Mouse (Mus musculus): ENCODE measurements around the gene Dph2. TPM values are rescaled to one million over a fixed set of nuclear protein-coding genes. Genes with fewer than 3 reads are reported as not detected.

Gene Dph2
- polyA plus RNA-seq, 1 experiment, result 8.0 TPM

DNA sequence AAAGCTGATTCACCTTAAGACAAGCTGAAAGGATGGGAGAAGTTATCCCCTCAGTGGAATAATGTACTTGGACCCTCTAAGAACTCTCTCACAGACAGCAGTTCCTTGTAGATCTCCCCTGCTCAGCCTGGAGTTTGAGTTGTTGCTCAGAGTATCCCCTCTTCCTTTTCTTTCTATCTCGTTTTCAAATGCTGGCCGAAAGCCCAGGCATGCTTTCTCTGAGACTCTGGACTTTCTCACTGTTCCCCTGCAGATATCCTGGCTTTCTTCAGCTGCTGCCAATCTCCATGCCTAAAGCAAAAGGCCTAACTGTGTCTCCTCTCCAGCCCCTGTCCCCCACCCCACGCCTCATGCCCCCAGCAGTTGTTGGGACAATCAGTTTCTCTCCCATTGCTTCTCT lies 26.4 kb upstream of the Dph2 start:
- no peak overlapping the region for H3K9ac ChIP-seq (ENCODE audit: low read depth, poor library complexity, severe bottlenecking)
- H3K36me3 ChIP-seq (ENCODE audit: control insufficient read depth, insufficient read depth, low read length, poor library complexity, severe bottlenecking), result no peaks in the 10 kb centered on the region
- H3K4me3 ChIP-seq (ENCODE audit: low read depth, low read length), result no peak overlapping the region
- H3K4me1 ChIP-seq (ENCODE audit: control insufficient read depth, insufficient read depth, low read length), result no peaks in the 10 kb centered on the region
- H3K27ac ChIP-seq (ENCODE audit: insufficient read depth, low read length), result no peak overlapping the region
- no peak for TF ChIP-seq EP300 (IDR thresholded peaks at IDR 0.05; ENCODE audit: insufficient read depth, low read depth, low read length)
- no peak for TF ChIP-seq CTCF (IDR thresholded peaks at IDR 0.05; ENCODE audit: low read depth, low read length)
- no peak for TF ChIP-seq POLR2A (IDR thresholded peaks at IDR 0.05; ENCODE audit: insufficient read depth, low read length)
- no peaks in the 10 kb centered on the region for H3K9me3 ChIP-seq (replicated peaks; ENCODE audit: control insufficient read depth, insufficient read depth, low read length, poor library complexity, severe bottlenecking)
- H3K27me3 ChIP-seq (ENCODE audit: control insufficient read depth, insufficient read depth, low read length, poor library complexity, severe bottlenecking), result no peaks in the 10 kb centered on the region

DNA sequence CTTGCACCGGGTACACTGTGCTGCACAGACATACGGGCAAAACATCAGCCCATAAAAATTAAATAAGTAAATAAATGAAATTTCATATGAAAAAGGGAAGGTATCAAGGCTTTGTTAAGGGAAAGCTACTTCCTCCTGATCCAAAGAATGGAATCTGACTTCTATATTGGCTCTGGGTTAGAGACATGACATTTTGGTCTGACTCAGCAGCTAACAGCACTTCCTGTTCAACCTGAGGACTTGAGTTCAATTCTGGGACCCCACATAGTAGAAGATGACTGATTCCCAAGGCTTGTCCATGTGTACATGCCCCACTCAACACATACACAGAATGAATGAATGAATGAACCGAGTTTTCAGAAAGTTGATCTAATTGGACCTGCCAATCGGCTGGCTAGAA lies 26.0 kb upstream of the Dph2 start:
- TF ChIP-seq EP300 (IDR thresholded peaks at IDR 0.05; ENCODE audit: insufficient read depth, low read depth, low read length) (no peak), POLR2A (IDR thresholded peaks at IDR 0.05; ENCODE audit: insufficient read depth, low read length) (no peak), CTCF (IDR thresholded peaks at IDR 0.05; ENCODE audit: low read depth, low read length) (no peak)
- H3K27me3 ChIP-seq (ENCODE audit: control insufficient read depth, insufficient read depth, low read length, poor library complexity, severe bottlenecking), result no peaks in the 10 kb centered on the region
- H3K36me3 ChIP-seq (ENCODE audit: control insufficient read depth, insufficient read depth, low read length, poor library complexity, severe bottlenecking), result no peaks in the 10 kb centered on the region

DNA sequence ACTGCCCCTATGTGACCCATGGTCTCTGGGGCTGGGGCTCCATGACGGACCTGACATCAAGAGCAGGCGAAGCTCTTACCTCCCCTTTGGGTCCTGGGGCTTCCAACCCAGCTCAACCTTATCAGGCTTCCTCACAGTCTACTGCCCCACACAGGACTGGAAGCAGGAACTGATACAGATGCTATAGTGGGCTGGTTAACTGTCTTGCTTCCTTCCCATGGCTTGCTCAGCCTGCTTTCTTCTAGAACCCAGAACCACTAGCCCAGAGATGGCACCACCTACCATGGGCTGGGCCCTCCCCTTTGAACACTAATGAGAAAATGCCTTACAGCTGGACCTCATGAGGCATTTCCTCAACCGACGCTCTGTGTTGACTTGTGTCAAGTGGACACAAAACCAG lies 25.6 kb upstream of the Dph2 start:
- H3K4me1 ChIP-seq (ENCODE audit: control insufficient read depth, insufficient read depth, low read length), result peaks cover 2% of the 10 kb centered on the region
- no peaks in the 10 kb centered on the region for H3K36me3 ChIP-seq (ENCODE audit: control insufficient read depth, insufficient read depth, low read length, poor library complexity, severe bottlenecking)
- H3K27ac ChIP-seq (ENCODE audit: insufficient read depth, low read length), result no peak overlapping the region
- no peak overlapping the region for H3K9ac ChIP-seq (ENCODE audit: low read depth, poor library complexity, severe bottlenecking)
- no peaks in the 10 kb centered on the region for H3K27me3 ChIP-seq (ENCODE audit: control insufficient read depth, insufficient read depth, low read length, poor library complexity, severe bottlenecking)
- H3K9me3 ChIP-seq (replicated peaks; ENCODE audit: control insufficient read depth, insufficient read depth, low read length, poor library complexity, severe bottlenecking), result no peaks in the 10 kb centered on the region
- H3K4me3 ChIP-seq (ENCODE audit: low read depth, low read length), result no peak overlapping the region
- TF ChIP-seq EP300 (IDR thresholded peaks at IDR 0.05; ENCODE audit: insufficient read depth, low read depth, low read length), result no peak
- TF ChIP-seq CTCF (IDR thresholded peaks at IDR 0.05; ENCODE audit: low read depth, low read length), result no peak
- no peak for TF ChIP-seq POLR2A (IDR thresholded peaks at IDR 0.05; ENCODE audit: insufficient read depth, low read length)

More for the DNA sequence above, 26.0 kb upstream of the Dph2 start:
- H3K27ac ChIP-seq (ENCODE audit: insufficient read depth, low read length), result no peak overlapping the region
- peaks cover 2% of the 10 kb centered on the region for H3K4me1 ChIP-seq (ENCODE audit: control insufficient read depth, insufficient read depth, low read length)
- H3K4me3 ChIP-seq (ENCODE audit: low read depth, low read length), result no peak overlapping the region
- H3K9me3 ChIP-seq (replicated peaks; ENCODE audit: control insufficient read depth, insufficient read depth, low read length, poor library complexity, severe bottlenecking), result no peaks in the 10 kb centered on the region
- H3K9ac ChIP-seq (ENCODE audit: low read depth, poor library complexity, severe bottlenecking), result no peak overlapping the region

DNA sequence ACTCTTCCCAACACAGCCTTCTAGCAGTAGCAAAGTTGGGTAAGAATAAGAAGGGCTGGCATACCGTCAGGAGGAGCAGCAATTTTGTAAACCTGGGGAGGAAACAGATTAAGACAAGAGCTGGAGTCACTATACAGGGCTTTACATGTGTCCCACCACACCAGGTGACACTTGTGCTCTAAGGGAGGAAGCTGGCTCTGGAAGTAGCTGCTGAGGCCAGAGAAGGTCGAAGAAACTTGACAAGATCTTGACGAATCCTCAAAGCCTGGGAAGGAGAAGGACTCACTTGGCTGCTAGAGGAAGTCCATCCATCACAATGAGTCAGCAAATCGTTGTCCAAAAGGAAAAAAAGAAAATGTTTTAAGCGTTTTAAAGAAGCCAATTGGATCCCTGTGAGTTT lies 24.6 kb upstream of the Dph2 start:
- no peak overlapping the region for H3K4me3 ChIP-seq (ENCODE audit: low read depth, low read length)
- TF ChIP-seq POLR2A (IDR thresholded peaks at IDR 0.05; ENCODE audit: insufficient read depth, low read length) (no peak), EP300 (IDR thresholded peaks at IDR 0.05; ENCODE audit: insufficient read depth, low read depth, low read length) (no peak), CTCF (IDR thresholded peaks at IDR 0.05; ENCODE audit: low read depth, low read length) (no peak)
- peaks cover 2% of the 10 kb centered on the region for H3K4me1 ChIP-seq (ENCODE audit: control insufficient read depth, insufficient read depth, low read length)

DNA sequence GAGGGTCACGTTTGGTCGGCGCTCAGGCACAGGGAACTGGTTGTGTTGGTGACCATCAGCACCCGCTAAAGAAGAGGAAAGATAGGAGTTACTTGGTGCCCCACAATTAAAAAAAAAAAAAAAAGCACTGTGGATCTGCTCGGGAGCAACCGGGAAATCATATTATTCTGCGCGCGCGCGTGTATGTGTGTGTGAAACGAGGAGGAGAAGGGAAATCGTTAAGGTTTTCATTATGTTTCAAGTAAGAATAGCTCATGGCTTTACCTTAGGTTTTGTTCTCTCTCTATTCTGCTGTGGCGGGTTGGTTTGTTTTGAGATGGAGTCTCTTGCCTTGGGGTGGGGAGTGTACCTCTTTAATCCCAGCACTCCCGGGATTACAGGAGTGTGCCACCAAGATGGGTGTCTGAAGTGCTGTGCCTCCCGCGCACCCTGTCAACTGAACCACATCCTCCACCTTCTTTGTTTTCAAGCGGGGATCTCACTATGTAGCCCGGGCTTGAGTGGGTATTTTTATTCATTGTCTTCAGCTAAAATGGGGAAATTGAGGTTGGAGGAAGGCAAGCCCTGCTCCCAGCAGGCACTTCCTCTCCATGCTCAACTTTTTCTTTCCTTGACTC lies 23.8 kb upstream of the Dph2 start:
- no peaks in the 10 kb centered on the region; the same call in 1 of the 2 replicates for H3K36me3 ChIP-seq (ENCODE audit: control insufficient read depth, insufficient read depth, low read length, poor library complexity, severe bottlenecking)
- peak overlapping the region; percentile 21; the same call in 1 of the 2 replicates for H3K27ac ChIP-seq (ENCODE audit: insufficient read depth, low read length)
- peak overlapping the region; percentile 59 for H3K9ac ChIP-seq (ENCODE audit: low read depth, poor library complexity, severe bottlenecking)
- TF ChIP-seq EP300 (IDR thresholded peaks at IDR 0.05; ENCODE audit: insufficient read depth, low read depth, low read length) (no peak), CTCF (IDR thresholded peaks at IDR 0.05; ENCODE audit: low read depth, low read length) (no peak), POLR2A (IDR thresholded peaks at IDR 0.05; ENCODE audit: insufficient read depth, low read length) (no peak)
- H3K9me3 ChIP-seq (replicated peaks; ENCODE audit: control insufficient read depth, insufficient read depth, low read length, poor library complexity, severe bottlenecking), result no peaks in the 10 kb centered on the region
- peak overlapping the region; percentile 99 for H3K4me3 ChIP-seq (ENCODE audit: low read depth, low read length)
- H3K27me3 ChIP-seq (ENCODE audit: control insufficient read depth, insufficient read depth, low read length, poor library complexity, severe bottlenecking), result no peaks in the 10 kb centered on the region
- peaks cover 2% of the 10 kb centered on the region for H3K4me1 ChIP-seq (ENCODE audit: control insufficient read depth, insufficient read depth, low read length)

More for the DNA sequence above, 24.6 kb upstream of the Dph2 start:
- H3K27me3 ChIP-seq (ENCODE audit: control insufficient read depth, insufficient read depth, low read length, poor library complexity, severe bottlenecking), result no peaks in the 10 kb centered on the region
- no peak overlapping the region for H3K9ac ChIP-seq (ENCODE audit: low read depth, poor library complexity, severe bottlenecking)
- no peak overlapping the region for H3K27ac ChIP-seq (ENCODE audit: insufficient read depth, low read length)
- no peaks in the 10 kb centered on the region for H3K9me3 ChIP-seq (replicated peaks; ENCODE audit: control insufficient read depth, insufficient read depth, low read length, poor library complexity, severe bottlenecking)
- H3K36me3 ChIP-seq (ENCODE audit: control insufficient read depth, insufficient read depth, low read length, poor library complexity, severe bottlenecking), result no peaks in the 10 kb centered on the region; the same call in 1 of the 2 replicates

Measured in ES-Bruce4 (cell line).